Mouse (Mus musculus): ENCODE measurements around the gene Igtp.
"Not testable (repeated sequence)": the region's sequence is repeated elsewhere in the genome, so short reads cannot be mapped to it uniquely, and the experiment has no call there.

Gene Igtp

DNA sequence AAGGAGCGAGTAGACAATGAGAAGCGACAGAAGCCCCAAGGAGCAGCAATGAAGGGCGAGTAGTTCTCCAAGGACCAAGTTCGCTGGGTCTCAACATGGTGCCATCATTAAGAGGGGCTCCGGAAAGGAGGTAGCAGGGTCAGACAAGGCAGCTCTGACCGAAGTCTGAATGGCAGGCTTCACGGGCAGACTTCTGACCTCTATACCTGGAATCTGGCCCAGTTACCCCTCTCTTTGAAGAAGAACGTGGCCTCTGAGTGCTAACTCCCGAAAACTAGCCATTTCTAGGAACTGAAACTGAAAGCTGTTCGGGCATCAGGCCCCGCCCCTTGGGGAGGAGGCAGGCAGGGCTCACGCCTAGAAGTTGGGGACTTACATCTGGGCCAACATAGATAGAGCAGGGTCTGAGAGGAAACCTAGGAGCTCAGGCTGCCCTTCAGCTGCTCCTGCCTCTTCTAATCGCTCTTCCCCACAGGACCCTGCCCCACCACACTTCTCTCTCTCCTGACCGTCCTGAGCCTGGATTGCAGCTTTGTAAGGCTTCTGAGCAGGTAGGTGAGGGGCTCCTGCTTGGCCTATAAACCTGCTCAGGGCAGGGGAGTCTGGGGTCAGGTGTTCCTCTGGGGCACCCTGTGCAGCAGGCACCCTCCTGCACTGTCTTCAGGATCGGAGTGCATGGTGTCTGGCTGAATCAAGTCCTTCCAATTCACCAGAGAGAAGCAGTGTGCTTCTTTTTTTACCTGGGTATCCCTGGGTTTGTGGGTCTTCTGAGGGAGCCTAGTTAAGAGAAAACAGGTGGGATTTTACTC lies at the start of gene Igtp, which contains the start of gene Irgm2:
Gene Igtp (plus strand): TSS at position 328 of the 809 bp plus-strand sequence.
Gene Irgm2 (plus strand): TSS at position 390 of the 809 bp plus-strand sequence.
- DNase-seq: peak; percentile 87

DNA sequence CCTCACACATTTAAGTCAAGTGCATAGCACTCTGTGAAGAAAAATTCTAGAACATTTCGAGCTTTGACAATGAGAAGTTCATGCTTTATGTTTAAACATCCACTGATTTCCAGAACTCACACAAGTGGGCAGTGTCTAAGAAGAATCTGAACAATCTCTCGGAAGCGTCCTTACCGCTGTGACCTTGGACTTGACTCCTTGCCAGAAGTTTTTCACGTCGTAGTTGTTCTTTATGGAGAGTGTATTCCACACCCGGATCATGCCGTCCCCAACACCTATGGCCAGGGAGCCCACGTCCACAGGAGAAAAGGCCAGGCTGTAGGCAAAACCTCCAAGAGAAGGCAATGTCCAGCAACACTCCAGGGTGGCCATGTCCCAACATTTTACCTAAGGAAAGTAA lies 43.9 kb upstream of the Igtp start:
- DNase-seq: no peak

DNA sequence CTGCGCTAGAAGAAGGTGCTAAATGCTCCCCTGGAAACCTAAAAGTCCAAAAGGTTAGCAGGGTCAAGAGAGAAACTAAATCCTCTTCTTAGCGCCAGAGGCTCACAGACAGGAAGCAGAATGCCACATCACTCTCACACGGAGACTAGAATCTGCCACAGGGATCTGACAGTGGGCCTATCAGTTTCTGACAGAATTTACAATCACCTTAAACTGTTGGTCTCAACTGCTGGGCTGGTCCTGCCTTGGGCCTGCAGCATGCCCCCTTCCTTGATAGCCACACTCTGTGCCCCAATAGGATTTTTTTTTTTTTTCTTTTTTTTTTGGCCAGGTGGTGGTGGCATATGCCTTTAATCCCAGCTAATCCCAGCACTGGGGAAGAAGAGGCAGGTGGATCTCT lies 42.5 kb upstream of the Igtp start:
- no peak for DNase-seq

DNA sequence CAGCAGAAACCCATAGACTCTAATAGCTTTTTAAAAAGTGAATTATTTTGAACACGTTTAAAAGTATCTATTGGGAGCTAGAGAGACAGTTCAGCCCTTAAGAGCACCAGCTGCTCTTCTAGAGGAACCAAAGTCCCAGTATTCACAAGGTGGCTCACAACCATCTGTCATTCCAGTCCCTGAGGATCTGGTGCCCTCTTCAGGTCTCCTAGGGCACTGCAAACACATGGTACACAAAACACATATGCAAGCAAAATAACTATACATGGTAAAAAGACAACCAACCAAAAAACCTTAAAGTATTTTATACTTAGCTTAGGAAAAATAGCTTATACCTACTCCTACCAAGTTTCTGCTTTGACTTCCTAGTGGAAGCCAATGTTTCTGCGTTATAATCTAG lies 34.3 kb upstream of the Igtp start:
- no peak for DNase-seq

DNA sequence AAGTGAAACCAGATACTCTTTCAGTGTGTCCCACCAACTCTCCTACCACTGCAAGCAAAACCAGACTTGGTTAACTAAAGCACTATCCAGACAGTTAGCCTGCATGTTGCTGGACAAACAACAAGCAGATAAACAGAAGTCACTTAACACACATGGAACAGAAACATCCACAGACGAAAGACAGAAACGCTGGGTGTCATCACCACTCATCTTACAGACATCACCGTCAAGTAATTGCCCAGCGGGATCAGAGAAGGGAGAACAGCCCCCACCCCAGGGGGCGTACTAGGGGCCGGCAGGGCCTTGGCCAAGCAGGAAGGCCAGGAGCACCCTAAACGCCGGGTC lies 31.6 kb upstream of the Igtp start:
- no peak for DNase-seq

DNA sequence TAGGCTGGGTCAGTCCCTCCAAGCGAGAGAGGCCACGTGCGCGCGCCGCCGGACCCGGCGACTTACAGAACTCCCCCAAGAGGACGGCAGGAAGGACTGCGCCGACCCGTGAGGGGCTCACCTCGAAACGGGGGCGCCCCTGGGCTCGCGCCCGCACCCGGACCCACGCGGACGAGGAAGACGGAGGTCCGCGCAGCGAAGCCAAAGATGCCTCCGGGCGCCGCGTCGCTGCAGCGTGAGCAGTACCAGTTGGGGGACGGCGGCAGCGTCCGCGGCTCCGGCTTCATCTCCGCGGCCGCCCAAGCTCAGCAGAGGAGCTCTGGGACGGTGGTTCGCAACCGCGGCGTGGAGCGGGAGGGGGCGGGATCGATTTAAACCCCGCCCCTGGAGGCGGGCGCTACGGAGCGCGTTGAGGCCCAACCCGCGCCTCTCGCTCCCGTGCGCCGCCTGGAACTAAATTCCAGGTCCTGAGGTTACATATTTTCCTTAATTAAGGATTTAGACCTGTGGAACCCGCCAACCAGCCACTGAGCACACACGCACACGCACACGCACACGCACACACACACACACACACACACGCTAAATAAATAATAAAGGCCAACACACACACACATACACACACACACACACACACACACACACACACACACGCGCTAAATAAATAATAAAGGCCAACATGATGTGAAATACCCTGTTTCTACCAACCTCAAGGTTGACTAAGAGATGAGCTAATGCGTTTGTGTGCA lies 31.0 kb upstream of the Igtp start, which contains the start of gene Gemin5:
Gene Gemin5 (minus strand): TSS at position 373 of the 749 bp plus-strand sequence.
- DNase-seq: peak; percentile 85

DNA sequence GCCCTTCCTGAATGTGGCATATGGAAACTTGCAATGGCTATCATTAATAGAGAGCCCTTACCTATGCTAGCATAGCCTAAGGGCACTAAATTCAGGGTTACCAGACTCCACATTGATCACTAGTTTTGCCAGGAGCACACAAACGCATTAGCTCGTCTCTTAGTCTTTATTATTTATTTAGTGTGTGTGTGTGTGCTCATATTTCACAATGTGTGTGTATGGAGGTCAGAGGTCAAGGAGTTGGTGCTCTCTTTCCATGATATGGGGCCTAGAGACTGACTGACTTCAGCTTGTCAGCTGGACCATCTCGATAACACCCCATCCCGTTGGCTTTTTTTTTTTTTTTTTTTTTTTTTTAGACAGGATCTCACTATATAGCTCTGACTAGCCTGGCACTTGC lies 29.7 kb upstream of the Igtp start:
- DNase-seq: no peak

DNA sequence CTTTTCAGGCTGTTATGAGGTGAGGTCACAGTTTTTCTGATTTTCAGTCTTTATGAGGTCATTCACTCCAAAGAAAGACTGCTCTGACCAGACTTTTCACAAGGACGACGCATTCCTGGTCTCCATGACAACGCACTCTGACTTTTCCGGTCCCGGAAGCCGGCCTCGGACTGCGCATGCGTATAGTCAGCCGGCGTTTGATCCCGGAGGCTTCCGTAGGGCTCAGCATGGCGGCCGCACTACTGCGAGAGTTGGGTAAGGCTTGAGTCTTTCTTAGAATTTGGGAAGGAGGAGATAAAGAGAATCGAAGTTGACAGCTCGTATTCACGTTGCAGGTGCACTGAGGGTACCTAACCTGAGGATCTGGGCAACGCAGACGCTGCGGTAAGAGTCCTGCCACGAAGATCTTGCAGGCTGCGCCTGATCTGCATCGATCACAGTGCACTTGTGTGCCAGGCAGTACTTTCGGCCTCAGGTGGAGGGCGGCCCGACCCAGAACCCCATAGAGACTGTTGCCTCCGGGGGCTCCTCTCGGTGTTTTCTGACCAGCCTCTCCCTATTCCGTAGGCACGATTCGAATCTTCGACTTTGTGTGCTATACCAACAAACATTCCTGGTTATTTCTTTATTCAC lies 27.8 kb upstream of the Igtp start, which contains the start of gene Mrpl22:
Gene Mrpl22 (plus strand): TSS at position 203 of the 633 bp plus-strand sequence.
- DNase-seq: peak; percentile 98

DNA sequence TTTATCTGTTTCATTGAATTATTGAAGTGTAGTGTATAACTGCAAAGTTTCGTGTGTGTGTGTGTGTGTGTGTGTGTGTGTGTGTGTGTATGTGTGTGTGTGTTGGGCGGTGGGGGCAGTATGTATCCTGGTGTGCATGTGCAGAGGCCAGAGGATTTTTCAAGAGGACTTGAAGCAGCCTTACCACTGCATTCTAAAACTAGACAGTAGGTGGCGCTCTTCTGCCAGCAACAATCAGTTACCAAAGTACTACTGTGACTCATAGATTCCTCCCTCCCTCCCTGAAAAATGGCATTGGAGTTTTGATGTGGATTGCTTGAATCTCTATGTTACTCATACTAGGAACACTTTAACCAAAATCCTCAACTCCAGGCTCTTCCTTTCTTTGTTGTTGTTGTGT lies 19.8 kb upstream of the Igtp start:
- peak; percentile 92 for DNase-seq

DNA sequence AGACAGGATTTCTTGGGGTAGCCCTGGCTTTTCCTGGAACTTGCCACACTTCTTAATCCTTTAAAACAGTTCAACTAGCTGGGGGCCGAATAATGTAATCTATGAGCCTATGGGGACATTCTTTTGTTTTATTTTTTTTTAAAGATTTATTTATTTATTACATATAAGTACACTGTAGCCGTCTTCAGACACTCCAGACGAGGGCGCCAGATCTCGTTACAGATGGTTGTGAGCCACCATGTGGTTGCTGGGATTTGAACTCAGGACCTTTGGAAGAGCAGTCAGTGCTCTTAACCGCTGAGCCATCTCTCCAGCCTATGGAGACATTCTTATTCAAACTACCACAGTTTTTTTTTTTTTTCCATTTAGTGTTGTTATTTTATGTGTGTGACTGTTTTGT lies 19.4 kb upstream of the Igtp start:
- DNase-seq: not testable (repeated sequence)

DNA sequence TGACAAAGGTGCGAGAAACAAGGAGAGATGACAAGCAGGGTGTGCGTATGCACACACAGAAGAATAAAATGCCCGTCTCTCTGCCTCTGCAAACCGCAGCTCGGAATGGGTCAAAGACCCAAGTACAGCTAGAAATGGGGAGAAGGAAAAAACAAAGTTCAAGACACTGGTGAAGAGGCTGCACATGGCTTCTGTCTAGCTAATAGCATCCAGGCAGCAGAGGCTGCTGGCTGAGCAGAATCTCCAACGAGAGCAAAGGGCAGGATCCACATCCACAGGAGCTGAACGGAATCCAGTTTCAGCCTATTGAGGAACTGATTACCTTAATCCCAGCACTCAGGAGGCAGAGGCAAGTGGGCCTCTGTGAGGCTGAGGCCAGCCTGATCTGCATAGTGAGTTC lies 18.6 kb upstream of the Igtp start:
- DNase-seq: peak; percentile 67

DNA sequence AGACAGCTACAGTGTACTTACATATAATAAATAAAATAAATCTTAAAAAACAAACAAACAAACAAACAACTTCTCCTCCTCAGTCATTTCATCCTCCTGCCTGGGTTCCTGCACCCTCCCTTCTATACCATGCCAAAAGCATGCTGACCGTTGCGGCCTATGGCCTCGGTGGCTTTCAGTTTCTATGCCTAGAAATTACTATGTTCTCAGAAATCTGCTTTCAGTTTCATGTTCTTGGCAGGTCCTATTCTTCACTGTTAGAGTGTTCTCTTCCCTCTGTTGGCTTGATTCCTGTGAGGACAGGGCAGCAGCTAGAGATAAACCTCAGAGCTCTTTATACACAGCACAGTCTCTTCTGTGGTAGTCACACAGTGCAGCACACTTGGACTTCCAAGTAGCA lies 15.8 kb upstream of the Igtp start:
- DNase-seq: no peak

DNA sequence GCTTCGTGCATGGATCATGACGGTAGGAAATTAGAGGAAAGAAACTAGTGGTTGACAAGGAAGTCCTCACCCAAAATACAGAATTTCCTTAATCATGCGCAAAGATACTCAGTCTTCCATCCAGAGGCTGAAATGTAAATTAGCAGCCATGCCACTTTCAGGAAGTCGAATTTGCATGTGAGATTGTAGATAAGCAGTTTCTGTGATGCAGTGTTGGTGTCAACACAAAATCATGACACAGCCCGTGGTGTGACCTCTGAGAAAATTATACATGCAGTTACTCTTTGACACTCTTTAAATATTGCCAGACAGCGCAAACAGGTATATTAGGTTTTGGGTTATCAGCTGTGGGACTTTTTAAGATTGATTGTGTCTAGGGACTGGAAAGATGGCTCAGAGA lies 9.7 kb upstream of the Igtp start:
- DNase-seq: no peak

DNA sequence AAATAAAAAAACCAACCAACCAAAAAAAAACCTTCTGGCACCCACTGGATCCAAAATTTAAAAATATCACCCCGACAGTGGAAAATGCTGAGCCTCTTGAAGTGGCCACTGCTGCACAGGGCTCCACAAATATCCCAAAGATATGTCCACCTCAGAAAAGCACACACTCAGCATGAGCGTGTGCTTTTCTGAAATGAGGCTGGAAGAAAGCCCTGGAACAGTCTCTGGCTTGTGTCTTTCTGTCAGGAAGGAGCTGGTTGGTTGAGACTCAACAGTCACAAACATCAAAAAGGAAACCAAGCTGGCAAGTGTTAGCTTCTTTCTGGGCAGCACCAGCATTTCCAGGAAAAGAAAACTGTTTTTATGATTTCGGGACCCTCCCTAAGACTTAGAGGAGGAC lies 6.0 kb upstream of the Igtp start:
- DNase-seq: no peak

DNA sequence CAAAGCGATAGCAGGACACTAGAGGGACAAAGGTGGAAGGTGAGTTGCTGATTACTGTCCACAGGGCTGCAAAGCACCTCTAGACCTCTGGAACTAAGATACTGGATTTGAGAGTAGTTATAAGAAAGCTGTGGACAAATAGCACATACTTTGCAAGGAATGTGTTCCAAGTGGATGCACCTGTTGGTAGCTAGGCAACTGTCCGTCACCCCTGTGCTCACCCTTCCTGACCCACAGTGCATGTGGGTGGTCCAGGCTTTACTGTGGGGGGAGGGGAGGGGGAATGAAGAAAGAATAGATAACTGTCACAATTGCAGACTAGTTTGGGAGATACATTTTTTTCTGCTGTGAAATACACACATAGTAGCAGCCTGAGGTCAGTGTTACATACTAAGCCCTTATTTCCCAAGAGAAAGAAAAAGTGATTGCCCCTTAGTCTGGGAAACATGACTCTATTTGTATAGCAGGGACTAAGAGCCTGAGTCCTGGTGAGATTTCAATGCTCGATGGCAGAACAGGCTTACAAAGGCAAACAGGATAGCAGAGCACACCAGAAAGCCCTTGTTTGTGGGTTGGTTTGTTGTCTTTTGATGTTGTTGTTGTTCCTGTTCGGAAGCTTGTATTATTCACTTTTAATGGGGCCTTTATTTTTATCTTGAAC lies 5.4 kb upstream of the Igtp start:
- no peak for DNase-seq

DNA sequence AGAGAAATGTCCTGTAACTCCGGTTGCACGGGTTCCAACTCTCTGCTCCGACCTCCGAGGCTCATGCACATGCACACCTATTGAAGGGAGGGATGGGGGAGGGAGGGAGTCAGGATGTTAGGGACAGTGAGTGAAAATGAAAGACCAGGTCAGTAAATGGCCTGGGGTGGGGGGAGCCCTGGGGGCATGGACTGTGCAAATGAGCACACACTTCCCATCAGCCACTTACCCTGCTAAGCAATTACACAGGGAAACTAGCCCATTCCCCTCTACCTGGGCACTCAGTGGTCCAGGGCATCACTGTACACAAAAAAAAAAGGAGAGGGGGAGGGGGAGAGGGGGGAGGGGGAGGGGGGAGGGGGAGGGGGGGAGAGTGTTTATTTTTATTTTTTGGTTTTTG lies 693 bp upstream of the Igtp start:
- no peak for DNase-seq

DNA sequence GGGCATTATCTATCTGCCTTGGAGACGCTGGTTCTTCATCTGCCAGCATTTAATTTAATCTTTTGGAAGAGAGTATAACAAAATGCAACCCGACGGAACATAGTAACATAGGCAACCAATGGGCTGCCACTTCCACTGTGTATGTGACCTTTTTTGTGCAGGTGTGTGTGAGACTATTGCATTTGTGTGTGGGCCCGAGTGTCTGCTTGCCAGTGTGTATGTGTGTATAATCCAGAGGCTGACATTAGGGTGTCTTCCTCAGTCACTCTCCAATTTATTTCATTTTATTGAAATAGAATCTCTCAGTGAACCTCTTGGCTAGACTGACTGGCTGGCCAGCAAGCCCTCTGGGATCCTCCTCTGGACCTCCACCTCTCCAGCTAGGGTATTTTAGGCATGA lies 870 bp downstream of the Igtp start:
- no peak for DNase-seq

DNA sequence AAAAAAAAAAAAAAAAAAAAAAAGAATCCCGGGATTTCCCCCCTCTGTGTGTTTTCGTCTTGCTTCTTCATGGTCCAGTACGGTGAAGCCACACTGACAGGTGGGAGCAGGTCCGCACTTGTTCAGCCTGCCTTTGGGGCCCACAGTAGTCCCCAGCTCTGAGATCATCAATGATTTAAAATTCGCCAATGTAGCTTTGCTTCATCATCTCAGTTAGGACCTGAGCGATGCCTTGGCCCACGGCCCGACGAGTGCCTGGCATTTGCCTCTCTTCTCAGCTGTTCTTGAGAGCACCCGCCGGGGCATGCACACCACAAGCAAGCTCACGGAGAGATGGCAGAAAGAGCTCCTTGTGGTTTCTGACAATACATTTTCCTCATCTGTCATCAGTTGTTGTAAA lies 1.7 kb downstream of the Igtp start:
- no peak for DNase-seq

DNA sequence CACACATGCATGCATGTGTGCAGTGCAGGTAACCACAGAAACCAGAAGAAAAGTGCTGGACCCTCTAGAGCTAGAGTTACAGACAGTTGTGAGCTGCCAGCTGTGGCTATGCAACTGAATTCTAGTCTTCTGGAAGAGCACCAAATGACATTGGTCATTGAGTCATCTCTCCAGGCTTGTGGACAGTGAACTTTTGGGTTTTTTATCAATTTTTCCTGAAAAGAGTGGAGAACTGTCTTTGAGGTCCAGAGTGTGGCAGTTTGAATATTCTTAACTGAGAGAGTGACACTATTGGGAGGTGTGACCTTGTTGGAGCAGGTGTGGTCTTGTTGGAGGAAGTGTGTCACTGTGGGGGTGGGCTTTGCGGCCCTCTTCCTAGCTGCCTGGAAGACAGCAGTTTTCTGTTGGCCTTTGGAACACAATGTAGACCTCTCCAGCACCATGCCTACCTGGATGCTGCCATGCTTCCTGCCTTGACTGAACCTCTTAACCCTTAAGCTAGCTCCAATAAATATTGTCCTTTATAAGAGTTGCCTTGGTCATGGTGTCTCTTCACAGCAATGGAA lies 11.0 kb downstream of the Igtp start:
- DNase-seq: no peak

DNA sequence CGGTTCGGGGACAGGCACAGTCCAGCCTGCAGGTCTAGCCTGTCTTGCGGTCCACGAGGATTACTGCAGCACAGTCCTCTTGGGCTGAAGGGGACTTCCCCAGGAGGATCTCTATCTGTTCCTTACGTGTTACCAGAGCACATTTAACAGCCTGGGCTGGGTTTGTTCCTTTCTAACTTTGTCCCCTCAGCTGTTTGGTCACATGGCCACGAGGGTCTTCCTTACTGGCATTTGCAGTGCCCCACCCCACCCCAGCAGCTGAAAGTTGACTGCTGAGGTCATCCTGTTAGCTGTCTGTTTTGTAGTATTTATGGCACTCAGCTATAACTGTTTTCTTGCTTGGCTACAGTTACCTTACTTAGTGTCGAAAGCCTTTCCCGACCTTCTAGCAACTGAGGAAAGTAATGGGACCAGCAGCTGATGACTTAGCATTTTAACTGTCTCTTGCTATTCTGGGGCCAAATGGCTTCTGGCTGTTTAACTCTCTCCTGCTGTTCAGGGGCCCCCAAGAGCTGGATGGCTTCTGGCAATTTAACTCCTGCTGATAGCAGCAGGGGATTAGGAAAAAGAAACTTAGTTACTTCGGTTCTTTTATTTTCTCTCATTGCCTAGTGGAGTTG lies 11.8 kb downstream of the Igtp start:
- no peak for DNase-seq

DNA sequence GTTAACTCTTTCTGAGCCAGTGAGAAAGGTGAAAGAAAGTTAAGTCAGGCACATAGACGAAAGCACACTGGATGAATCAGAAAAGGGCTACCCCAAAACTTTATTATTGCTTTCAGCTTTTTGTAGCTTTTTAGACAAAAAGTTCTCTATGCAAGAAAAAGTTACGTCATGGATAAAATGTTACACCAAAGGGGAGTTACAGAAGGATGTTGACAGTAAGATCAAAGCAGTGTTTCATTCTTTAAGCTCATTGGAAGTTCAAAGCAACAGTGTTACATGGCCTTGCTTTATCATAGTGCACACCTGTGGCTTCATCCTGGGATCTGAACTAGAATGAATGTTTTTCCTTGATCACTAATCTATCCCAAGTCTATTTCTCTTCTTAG lies 12.3 kb downstream of the Igtp start:
- no peak for DNase-seq

DNA sequence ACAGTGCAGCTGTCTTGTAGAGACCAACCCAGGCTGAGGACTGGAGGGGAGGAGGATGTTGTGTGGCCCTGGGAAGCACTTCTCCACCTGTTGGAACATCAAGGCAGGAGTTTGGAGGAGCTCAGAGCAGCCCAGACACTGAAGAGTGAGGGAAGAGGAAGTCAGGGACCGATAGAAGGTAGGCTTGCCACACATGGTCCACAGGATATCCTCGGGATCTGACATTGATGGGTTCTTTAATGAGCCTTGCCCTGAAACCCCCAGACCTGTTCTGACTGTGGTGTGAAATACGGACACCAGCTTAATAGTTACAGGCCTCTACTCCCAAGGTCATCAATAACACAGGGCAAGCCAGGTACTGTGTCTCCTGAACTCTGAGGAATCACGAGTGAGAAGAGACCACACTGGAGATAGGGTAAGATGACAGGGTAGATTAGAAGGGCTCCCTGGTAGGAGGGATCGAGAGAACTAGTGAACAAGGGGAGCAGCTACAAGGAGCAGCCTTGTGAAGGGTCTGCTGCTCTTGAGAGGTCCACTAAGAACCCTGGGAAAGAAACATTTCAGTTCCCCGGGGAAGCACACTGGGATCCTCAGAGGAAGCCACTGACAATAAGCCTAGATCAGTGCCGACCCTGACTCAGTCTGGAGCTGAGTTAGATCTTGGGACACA lies 14.5 kb downstream of the Igtp start:
- DNase-seq: no peak
